Mouse (Mus musculus): ENCODE measurements around the gene Osbpl8.

DNA sequence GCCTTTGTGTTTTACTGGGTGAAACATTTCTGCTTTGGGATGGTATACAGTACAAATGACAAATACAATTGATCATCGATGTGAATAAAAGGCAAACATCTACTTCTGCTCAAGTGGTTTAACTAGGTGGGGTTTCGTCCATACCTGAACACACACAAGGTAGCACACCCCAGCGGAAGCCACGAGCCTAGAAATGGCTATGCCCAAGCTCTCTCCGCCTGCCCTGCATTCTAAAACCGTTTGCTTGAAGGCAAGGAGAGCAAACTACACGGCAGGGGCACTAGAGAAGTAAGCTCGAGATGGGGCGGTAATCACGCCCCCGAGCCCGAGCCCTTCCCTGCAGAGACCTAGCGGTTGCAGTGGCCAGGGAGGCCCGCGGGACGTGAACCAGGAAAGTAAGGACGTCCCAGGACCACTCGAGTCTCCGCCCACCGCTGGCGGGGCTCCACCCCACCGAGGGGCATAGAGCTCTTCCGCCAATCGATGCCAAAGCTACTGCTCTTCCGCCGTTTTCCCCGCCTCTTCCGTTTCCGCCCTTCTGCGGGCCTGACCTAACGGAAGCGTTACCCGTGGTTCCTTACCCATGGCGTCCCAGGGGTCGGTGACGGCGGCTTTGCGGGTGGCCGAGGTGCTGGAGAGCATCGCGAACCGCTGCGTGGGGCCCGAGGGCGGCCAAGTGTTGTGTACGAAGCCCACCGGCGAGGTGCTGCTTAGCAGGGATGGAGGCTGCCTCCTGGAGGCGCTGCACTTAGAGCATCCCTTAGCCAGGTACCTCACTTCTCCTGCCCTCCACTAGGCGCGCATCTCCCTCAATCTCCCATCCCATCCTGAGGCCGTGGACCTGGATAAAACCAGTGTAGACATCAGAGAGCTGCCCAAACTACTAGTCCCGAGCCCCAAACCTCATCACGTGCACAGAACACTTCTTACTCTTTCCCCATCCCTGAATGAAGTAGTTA lies 133.9 kb downstream of the Osbpl8 start, which contains the start of gene Bbs10:
- TF ChIP-seq CTCF (IDR thresholded peaks at IDR 0.05; ENCODE audit: extremely low read depth, insufficient read depth, insufficient read length, insufficient replicate concordance) (peak; percentile 61; the same call in 1 of the 2 replicates), POLR2A (IDR thresholded peaks at IDR 0.05; ENCODE audit: low read depth, low read length) (peak; percentile 61; the same call in 1 of the 2 replicates)
